Mouse (Mus musculus) embryonic stem cell, embryonic (primary cell): ENCODE data around the gene Hoxb4.

ENCODE experiments used
- CTCF ChIA-PET, 4 experiments: fragments of 300-600 bp in 2 of 4; fragments of 350-600 bp in 2 of 4; sonication (Branson Sonifier 250); formaldehyde crosslinking; loops; one replicate each; lab custom pipeline; 2022; ENCODE audit warnings: inconsistent platforms in 2 of 4; lab: Charles Lee
- POLR2A ChIA-PET, 4 experiments: fragments of 300-600 bp in 2 of 4; fragments of 350-600 bp in 2 of 4; sonication (Branson Sonifier 250); formaldehyde crosslinking; loops; one replicate each; lab custom pipeline; 2022; ENCODE audit warnings: antibody characterized with exemption in 4 of 4, inconsistent platforms in 1 of 4; lab: Charles Lee

Hoxb4 gene

DNA sequence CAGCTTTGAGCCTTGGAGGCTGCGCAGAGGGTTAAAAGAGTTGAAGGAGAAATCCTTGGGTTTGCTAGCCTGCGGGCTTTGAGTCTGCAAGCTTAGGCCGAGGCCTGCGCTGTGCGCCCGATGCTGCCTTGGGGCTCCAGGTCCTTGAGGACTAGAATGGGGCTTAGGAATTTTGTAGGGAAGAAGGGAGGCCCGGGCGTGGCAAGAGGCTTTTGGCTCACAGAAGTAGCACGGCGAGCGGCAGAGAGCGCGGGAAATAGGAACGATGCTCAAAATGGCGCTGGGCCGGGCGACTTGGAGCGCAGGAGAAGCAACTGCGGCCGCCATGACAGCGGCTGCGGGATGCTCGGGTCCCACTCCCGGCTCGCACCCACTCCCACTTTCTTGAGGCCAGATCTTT, 36.3 kb downstream of the Hoxb4 start:
- ChIA-PET CTCF (interaction anchor here (0.5 to 2.4 kb wide), 11 partner anchors 9 to 540 kb away, joined by 3 to 14 read pairs (median 4); partner anchors contain the start of gene Hoxb5 (in 1 of the 4)), POLR2A (interaction anchor here (0.5 to 1.5 kb wide), 10 partner anchors 11 to 494 kb away, joined by 3 to 10 read pairs (median 3); partner anchors contain the start of gene Hoxb1 (in 1 of the 4))

DNA sequence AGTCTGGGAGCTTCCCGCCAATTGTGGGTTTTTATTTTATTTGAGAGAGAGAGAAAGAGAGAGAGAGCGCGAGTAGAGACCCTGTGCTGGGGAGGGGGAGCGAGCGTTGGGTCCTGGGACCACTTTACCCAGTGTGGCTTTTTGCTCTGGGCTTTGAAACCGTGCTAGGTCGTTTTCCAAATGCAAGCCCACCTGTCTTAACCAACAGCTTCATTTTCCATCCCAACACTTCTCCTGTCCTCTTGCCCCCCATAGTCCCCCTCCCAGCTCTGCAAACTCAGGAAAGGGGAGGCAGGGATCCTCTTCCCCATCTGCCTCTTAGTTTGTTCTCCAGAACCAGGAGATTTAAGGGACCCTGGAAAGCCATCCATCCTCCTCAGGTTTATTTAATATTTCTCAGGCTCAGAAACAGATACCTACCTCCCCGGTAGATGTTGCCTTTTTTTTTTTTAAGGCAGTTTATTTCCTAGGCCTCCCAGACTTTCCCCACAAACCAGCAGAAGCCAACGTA, 36.8 kb downstream of the Hoxb4 start:
- CTCF ChIA-PET = interaction anchor here in 3 of 4 experiments (0.5 to 2.4 kb wide), 9 partner anchors 12 to 539 kb away, joined by 3 to 14 read pairs (median 4); partner anchors contain the start of gene Hoxb5 (in 1 of the 3)
- POLR2A ChIA-PET = interaction anchor here in 3 of 4 experiments (0.5 to 1.5 kb wide), 8 partner anchors 12 to 494 kb away, joined by 3 to 10 read pairs (median 3); no protein-coding TSS in a partner anchor

DNA sequence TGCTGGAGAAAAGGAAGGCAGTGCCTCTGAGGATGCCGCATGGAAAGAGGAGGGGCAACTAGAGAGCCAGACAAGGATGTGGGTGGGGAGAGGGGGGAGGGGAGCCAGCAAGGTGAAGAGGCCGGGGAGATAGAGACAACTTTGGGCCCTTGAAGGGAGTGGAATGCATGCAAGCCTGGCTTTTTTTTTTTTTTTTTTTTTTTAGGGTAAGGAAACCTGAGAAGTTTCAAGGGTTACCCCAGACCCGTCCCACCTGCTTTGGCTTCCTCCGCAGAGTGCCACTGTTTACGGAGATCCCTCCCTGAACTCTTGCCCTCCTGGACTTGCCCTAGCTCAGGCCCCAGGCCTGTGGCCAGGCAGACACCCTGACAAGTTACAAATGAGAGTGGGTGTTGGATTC, 45.7 kb downstream of the Hoxb4 start:
- ChIA-PET CTCF (interaction anchor here in 2 of 4 experiments (0.6 to 0.8 kb wide), 4 partner anchors 22 to 393 kb away, joined by 3 to 5 read pairs (median 4); no protein-coding TSS in a partner anchor), POLR2A (interaction anchor here in 3 of 4 experiments (0.6 to 0.7 kb wide), 6 partner anchors 9 to 1053 kb away, joined by 4 to 9 read pairs (median 4); no protein-coding TSS in a partner anchor)

DNA sequence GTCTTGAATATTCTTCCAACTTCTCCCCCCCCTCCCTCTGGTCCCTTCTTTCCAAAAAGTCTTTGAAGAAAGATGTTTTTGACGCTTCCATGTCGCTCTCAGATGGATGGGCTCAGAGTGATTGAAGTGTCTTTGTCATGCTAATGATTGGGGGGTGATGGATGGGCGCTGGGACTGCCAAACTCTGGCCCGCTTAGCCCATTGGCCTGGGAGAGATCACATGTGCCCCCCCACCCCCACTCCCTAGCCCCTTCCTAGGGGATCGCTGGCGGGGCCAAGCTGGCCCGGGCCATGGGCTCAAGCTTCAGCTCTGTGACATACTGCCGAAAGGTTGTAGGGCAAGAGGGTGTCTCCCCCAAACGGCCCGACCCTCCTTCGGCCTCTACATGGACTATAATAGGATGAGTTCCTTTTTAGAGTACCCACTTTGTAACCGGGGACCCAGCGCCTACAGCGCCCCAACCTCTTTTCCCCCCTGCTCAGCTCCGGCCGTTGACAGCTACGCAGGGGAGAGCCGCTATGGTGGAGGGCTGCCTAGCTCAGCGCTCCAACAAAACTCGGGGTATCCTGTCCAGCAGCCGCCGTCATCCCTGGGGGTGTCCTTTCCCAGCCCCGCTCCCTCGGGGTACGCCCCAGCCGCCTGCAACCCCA, 47.5 kb downstream of the Hoxb4 start, which contains the start of gene Hoxb1:
Gene Hoxb1, plus strand, starts transcription at position 312 of the 651 bp plus-strand sequence.
- POLR2A ChIA-PET = interaction anchor here (0.5 to 1.8 kb wide), 6 partner anchors 12 to 348 kb away, joined by 3 to 6 read pairs (median 3); no protein-coding TSS in a partner anchor
- CTCF ChIA-PET = interaction anchor here in 3 of 4 experiments (0.5 to 1.0 kb wide), 5 partner anchors 24 to 437 kb away, joined by 3 to 14 read pairs (median 3); no protein-coding TSS in a partner anchor

DNA sequence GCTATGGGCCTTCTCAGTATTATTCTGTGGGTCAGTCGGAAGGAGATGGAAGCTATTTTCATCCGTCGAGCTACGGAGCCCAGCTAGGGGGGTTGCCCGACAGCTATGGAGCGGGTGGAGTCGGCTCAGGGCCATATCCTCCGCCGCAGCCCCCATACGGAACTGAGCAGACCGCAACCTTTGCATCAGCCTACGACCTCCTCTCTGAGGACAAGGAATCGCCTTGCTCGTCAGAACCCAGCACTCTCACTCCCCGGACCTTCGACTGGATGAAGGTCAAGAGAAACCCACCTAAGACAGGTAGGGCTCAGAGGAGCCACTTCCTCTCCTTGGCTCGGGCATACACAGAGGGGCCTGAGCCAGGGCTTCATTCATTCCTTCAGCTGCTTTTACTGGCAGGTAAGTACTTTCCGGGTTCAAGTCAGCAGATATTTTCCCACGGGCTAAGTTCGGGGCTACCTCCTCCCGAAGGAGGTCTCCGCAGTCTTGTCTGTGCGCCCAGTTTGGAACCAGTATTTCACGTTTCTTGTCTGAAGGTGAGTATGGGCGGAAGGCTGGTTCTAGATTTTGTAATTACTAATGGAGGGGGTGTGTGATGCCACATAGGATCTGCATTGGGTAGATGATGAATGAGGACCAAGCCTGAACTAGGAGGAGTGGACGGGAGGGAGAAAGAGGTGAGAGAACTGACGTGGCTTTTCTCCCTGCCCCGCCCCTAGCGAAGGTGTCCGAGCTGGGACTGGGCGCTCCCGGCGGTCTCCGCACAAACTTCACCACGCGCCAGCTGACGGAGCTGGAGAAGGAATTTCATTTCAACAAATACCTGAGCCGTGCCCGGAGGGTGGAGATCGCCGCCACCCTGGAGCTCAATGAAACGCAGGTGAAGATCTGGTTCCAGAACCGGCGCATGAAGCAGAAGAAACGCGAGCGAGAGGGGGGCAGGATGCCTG, 48.3 kb downstream of the Hoxb4 start:
- CTCF ChIA-PET = interaction anchor here (0.5 to 1.4 kb wide), 8 partner anchors 12 to 319 kb away, joined by 3 to 14 read pairs (median 3); no protein-coding TSS in a partner anchor
- POLR2A ChIA-PET = interaction anchor here (0.6 to 1.8 kb wide), 8 partner anchors 12 to 347 kb away, joined by 3 to 6 read pairs (median 3); no protein-coding TSS in a partner anchor

DNA sequence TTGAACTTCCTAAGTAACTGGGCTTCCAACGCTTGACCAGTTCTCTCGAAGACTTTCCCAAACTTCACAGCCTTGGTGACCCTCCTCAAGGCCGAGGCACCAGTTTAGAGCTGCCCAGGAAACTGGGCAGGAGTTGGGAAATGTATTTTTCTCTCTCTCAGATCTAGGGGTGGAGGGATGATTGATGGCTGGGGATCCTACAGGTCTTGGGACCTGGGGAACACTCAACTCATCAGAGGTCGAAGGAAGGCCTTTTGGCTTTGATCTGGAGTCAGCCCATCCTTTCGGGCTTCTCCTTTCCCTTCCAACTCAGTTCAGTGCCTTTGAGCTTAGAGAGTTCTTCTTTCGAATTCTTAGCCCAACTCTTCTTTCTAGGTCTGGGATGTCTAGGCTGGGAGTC, 49.1 kb downstream of the Hoxb4 start:
- ChIA-PET CTCF (interaction anchor here in 3 of 4 experiments (0.6 to 1.4 kb wide), 4 partner anchors 13 to 318 kb away, joined by 3 to 5 read pairs (median 3); no protein-coding TSS in a partner anchor), POLR2A (interaction anchor here in 2 of 4 experiments (0.9 to 1.0 kb wide), 2 partner anchors 13 kb away, joined by 3 to 5 read pairs; no protein-coding TSS in a partner anchor)

DNA sequence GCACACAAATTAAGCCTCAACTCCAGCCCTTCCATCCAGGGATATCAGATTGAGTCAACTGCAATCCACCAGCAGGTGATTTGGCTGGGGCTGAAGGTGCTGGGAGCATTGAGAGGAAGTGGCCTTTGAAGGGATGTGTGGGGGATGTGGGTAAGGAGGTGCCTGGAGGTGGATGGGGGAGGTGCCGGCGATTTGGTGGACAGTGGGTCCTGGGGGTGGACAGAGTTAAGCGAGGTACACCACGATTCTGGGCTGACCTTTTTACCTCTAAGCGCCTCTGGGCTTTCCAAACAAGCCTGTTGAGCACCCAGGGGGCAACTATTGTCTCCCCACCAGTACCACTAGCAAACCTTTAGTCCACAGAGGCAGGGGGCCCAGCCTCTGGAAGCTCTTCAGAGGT, 50.6 kb downstream of the Hoxb4 start:
- ChIA-PET POLR2A (interaction anchor here in 1 of 4 experiments (0.9 kb wide), 1 partner anchor 10 kb away, joined by 3 read pairs; no protein-coding TSS in a partner anchor), CTCF (no interaction called here)

DNA sequence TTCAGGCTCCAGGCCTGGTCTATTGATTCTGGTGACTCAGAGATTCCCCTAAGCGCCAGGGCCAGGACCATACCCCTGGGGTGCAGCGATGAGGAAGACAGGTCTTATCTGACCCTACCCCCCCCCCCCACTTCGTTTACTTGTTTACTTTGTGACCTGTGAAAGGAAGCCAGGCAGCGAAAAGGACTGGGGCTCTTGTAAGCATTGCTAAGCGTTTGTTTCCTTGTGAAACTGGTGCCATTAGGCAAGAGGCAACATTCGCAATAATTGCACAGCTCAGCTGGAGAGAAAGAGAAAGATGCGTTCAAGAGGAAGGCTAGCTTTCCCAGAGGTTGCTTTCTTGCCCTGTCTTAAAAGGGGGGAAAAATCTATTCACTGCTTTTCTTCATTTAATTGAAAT, 51.1 kb downstream of the Hoxb4 start:
- CTCF ChIA-PET = interaction anchor here in 1 of 4 experiments (0.6 kb wide), 1 partner anchor 1039 kb away, joined by 3 read pairs; no protein-coding TSS in a partner anchor
- POLR2A ChIA-PET = no interaction called here
